Mouse (Mus musculus) liver, embryonic 14.5 days (tissue): ENCODE measurements around the gene Gm10643.

Experiments used
- CTCF ChIP-seq: IDR thresholded peaks from 2 replicates; pipeline ENCODE4 v1.5.1; 2016; ENCODE audit warnings: antibody characterized with exemption, low read depth, control low read depth
- EP300 ChIP-seq: IDR thresholded peaks from 2 replicates; pipeline ENCODE4 v1.6.1; 2016; ENCODE audit warnings: antibody characterized with exemption, low read depth

DNA sequence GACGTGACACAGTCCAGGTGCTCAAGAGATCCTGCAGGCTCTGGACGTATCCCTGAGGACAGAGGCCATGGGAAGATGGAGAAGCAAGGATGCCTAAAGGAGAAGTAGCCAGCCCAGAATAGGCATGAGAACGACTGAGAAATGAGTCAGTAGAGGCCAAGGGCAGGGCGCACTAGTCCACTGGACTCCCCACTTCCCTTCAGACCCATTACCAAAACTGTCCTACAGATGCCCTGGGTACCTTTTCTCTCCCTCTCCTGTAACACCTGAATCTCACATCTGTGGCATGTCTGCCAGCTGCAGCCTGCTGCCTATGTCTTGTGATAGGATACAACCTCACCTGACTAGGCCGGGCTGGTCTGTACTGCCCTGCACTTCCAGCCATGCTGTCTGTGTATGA, 5.3 kb upstream of the Gm10643 start:
- TF ChIP-seq EP300 (no peak), CTCF (no peak)
